Mouse (Mus musculus) gastrocnemius, postnatal 36 days (tissue): ENCODE measurements around the gene Slc26a5. TPM values are rescaled to one million over a fixed set of nuclear protein-coding genes. Genes with fewer than 3 reads are reported as not detected.

Experiments used
- DNase-seq, 2 experiments: peaks; one replicate each; pipeline ENCODE4 v3.0.0; 2022
- intact Hi-C: fragments of 180-260 bp; cut with DNase I; formaldehyde crosslinking; loops from one replicate; pipeline ENCODE4 v1.15.1; 2025
- long read RNA-seq, 2 experiments: library from polyadenylated mRNA; stranded (forward); transcript quantifications; one replicate each; pipeline ENCODE4 v2.0.0; 2021
- total RNA-seq, 2 experiments: library from RNA; stranded (reverse); gene quantifications; 2 replicates each; pipeline ENCODE4 v1.2.3; 2021

The Slc26a5 gene
- not detected for total RNA-seq
- long read RNA-seq, experiment 1 = 0 reads
- long read RNA-seq, experiment 2 = 0 reads

DNA sequence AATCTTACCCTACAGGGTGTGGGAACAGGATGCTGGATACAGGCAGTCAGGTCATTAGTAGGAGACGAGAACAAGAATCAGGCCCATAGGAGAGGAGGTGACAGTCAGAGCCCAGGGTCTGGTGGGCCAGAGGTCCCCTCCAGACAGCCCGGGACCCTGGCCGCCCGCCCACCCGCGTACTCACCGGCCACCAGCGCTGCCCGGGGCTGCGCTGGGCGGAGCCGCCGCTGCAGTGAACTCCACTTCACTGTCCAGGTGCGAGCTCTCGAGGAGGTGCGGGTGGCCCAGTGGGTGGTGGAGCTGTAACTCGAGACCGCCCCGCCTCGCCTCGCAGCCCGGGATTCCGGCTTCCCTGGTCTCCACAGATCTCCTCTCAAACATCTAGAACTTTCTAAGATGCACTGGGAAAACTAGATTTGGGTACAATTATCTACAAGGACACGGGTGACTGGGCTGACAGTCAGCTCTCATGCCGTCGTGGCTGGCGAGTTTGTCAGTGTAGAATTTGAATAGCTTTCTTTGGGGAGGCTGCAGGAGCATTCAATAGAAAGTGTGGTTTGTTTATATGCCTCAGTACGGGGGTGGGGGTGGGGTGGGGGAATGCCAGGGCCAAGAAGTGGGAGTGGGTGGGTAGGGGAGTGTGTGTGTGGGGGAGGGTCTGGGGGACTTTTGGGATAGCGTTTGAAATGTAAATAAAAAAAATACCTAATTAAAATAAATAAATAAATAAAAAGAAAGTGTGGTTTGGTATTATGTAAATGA lies at the start of gene Slc26a5:
Gene Slc26a5, minus strand, starts transcription at position 259 of the 762 bp plus-strand sequence.
- DNase-seq = no peak

DNA sequence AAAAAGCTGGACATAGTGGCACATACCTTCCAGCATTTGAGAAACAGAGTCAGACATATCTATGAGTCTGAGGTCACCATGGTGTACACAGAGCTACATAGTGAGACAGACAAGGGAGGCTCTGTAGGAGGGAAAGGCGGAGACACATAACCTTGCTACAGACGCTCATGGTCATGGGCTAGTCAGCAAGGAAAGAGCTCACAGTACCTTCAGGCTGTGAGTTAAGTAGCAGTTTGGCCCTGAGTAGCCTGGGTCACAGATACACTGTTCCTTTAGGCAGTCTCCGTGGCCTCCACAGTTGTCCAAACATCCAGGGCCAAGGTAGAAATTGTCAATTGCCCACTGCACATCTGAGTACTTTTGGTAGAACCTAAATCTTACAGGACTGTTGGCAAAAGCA lies 49.4 kb upstream of the Slc26a5 start:
- intact Hi-C loops = no loop called here
- DNase-seq = no peak

More for the DNA sequence above, at the start of gene Slc26a5:
- intact Hi-C loops = no loop called here

DNA sequence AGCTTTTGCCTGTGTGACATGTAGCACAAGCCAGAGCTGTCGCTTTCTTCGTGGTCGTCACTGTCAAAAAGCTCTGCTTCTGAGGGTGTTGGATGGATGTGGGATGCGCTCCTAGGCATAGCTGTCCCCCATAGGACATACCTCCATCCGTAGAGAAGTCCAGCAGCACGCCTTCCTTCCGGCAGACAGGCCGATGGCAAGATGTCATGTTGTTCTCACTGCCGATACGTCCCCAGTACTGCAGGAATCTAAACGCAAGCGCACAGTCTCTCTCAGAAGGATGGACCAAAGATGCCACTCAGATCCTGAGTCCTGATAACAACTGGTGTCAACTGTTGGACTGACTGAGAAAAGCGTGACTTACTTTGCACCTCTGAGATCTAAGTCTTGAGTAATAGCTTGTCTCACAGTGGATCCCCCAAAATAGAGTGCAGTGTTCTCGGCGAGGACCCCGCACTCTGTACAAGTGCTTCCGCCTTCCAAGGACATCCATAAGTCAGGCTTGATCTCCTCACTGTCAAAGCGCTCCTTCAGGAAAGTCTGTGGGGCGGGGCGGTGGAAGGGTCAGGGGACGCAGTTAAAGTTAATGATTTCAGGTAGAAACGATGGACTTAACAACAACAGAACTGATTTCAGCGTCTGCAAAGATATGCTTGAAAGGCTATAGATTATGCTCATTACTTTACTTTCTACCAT lies 47.6 kb upstream of the Slc26a5 start:
- intact Hi-C loops = no loop called here

GRCm38 (mm10) chr5:21910726-21911125 lies 45.3 kb upstream of the Slc26a5 start:
- no peak for DNase-seq
- intact Hi-C loops = no loop called here

More for the DNA sequence above, 47.6 kb upstream of the Slc26a5 start:
- no peak for DNase-seq

- no peak for DNase-seq
- intact Hi-C loops = no loop called here
Observed at GRCm38 (mm10) chr5:21909713-21910112, 44.3 kb upstream of the Slc26a5 start.

GRCm38 (mm10) chr5:21901411-21901810 lies 36.0 kb upstream of the Slc26a5 start:
- no peak for DNase-seq
- intact Hi-C loops = no loop called here

DNA sequence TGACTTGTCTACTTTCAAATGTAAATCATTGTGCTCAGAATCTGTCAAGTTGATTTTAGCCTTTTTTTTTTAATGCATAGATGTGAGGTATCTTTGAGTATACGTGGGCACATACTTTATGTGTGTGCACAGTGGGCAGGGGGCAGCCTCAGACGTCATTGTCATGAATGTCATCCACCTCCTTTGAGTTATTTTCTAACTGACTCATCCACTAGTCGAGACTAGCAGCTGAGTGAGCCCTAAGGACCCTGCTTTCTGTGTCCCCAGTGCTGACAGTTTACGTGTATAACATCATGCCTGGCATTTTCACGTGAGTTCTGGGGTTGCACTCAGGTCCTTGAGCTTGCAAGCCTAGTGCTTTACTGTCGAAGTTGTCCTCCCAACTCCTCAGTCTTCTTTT lies 35.5 kb upstream of the Slc26a5 start:
- no peak for DNase-seq
- intact Hi-C loops = no loop called here

DNA sequence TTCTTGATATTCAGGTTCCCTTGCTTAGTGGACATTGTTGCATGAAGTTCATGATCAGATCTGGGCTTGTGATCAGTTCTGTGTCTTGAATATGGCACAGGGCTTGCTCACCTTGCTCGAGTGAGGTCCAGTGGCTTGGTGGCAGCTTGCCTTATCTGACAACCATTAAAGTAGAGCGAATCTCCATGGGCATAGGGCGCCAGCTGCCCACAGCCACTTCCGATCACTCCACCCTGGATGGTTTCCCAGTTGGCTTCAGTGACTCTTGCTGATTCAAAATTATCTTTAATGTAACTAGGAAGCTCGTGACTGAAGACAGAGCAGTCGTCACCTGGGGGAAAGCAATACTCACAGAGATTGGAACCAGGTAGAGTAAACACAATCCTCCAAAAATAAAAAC lies 33.5 kb upstream of the Slc26a5 start:
- intact Hi-C loops = no loop called here

DNA sequence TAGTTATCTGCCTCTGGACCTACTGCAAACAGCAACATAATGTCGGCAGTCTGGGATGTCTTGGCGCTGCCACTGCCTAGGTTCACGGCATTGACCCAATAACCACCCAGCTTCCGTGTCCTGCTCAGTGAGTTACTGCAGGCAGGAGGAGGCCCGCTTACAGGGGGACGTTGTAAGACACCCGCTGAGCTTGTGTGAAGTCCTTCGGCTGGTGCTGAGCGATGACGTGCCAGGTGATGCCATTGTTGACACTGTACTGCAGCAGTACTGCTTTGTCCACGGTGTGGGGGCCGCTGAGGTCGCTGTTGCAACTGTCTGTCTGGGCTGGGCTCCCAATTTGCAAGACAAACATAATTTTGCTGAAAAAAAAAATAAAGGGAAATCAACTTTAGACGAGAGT lies 31.2 kb upstream of the Slc26a5 start:
- intact Hi-C loops = no loop called here

More for the DNA sequence above, 33.5 kb upstream of the Slc26a5 start:
- no peak for DNase-seq

GRCm38 (mm10) chr5:21894168-21894567 lies 28.8 kb upstream of the Slc26a5 start:
- intact Hi-C loops = no loop called here
- no peak for DNase-seq

More for the DNA sequence above, 31.2 kb upstream of the Slc26a5 start:
- DNase-seq = no peak

DNA sequence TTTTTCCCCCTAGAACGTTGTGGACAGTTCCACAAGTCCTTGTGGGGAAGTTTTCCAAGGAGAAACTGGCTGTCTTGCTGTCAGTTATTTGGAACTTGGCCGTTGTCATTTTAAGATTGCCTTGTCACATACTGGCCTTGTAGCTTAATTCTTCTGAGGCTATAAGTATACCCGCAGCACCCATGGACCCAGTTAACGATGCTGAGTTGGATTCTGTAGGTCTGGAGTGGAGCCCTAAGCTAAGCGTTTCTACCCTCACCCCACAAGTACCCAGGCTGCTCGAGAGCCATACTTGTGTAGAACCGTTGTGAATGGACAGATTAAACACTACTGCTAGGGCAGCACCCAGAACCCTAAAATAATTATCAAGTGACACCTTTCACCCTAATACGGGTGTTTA lies 1.3 kb upstream of the Slc26a5 start:
- no peak for DNase-seq
- intact Hi-C loops = no loop called here

- no peak for DNase-seq
- intact Hi-C loops = no loop called here
Observed at GRCm38 (mm10) chr5:21866311-21866712, 908 bp upstream of the Slc26a5 start.

DNA sequence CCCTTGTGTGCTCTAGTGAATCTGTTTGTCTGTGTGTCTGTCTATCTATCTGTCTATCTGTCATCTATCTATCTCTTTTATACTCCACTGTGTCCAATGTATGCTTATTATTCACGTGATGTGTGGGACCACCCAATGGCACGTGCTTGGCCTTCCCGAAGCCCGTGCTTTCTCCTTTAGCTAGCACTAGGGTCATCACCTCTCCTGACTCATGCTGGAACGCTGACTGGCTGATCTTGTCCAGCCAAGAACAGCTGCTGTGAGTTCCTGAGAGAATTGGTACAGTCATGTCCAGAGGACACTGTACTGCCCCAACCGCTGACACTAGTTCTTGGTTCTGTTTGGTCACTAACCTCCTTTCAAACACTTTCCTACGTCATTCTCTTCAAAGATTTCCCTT lies 6.8 kb downstream of the Slc26a5 start:
- DNase-seq = no peak
- intact Hi-C loops = no loop called here

DNA sequence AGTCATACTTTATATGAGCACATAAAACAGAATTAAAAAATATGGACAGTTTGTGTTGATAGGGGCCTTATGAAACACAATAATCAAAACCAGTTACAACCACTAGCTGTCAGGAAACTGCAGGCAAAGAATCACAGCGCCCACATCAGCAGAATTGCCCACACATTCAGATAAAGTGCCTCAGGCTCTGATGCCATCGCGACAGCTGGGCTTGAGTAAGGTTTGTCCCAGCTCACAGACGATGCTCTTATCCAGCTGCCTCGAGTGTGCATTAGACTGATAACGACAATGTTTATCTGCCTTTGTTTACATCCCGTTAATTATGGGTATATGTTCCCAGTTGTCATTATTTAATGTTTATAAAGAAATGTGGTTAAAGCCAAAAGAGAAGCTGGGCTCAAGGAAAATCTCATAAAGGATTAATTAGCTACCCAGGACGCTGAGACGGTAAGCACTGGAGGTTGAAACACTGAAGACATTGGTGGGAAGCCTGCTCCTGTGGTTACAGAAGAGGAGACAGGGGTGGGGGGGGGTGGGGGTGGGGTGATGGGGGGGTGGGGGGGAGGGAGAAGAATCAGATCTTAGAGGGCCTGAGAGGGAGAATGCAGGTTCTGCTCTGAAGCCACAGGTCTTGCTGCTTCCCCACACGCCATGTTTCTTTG lies 13.6 kb downstream of the Slc26a5 start:
- no peak for DNase-seq

DNA sequence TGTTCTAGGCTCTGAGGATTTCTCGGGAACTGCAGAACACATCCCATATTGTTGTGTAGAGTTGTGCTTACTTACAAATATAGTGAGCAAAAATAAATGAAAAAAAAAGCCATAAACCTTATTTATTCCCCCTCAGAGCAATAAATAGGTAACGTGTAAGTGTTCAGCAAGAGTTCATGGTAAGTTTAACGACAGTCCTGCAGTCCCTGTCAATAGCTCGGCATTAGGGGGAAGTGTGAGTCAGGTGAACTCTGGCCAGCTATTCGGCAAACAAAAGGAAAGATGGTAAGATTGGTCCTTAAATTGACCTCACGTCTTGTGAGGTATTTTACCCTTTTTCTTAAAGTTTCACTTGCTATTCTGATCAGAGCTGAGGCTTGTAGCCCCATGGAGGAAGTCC lies 18.0 kb downstream of the Slc26a5 start:
- intact Hi-C loops = no loop called here
- no peak for DNase-seq

More for the DNA sequence above, 13.6 kb downstream of the Slc26a5 start:
- intact Hi-C loops = no loop called here

DNA sequence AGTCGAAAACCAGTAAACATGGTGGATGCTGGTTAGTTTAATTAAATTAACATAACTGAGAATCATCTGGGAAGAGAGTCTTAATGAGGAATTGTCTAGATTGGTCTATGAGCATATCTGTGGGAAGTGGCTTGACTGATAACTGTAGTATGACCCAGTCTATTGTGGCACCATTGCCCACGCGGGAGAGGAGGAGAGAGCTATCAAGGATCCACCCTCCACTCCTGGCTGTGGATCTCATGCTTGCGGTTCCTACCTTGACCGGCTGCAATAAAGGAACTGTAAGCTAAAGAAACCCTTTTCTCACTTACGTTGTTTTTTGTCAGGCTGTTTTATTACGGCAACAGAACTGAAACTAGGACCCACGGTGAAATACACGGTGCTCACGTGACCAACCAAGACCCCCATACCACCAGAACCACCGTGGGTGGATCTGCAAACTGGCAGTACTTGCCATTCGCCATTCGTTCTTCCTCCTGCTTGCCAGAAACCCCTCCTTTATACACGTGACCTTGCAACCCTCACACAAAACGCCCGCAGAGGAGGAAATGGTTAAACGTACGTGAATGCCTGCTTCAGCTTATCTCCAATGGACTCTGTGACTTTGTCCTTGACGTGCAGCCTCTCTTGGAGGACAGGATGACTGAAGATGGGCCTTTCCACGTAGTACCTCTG lies 18.7 kb downstream of the Slc26a5 start:
- intact Hi-C loops = no loop called here
- no peak for DNase-seq

- intact Hi-C loops = no loop called here
Observed at GRCm38 (mm10) chr5:21844676-21845075, 20.7 kb downstream of the Slc26a5 start.

GRCm38 (mm10) chr5:21831761-21832160 lies 33.6 kb downstream of the Slc26a5 start:
- intact Hi-C loops = no loop called here
- no peak for DNase-seq

More at GRCm38 (mm10) chr5:21844676-21845075, 20.7 kb downstream of the Slc26a5 start:
- DNase-seq = no peak

GRCm38 (mm10) chr5:21828855-21829254 lies 36.5 kb downstream of the Slc26a5 start:
- no peak for DNase-seq
- intact Hi-C loops = no loop called here

DNA sequence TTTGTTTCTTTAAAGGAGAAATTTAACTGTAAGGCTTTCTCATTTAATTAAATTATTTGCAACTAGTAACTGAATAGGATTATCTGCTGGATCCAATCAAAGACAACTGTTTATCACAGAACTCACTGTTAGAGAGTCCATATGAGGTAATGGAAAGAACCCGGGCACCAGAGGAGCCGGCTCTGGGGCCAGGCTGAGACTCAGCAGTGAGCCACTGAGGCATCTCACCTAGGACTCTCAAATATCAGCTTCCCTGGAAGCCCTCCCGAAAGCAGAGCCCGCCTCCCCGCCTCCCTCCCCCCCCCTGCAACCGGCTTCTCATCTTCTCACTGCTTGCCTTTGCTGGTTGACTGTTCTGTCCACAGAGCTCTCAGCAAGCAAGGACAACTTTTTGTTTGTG lies 37.8 kb downstream of the Slc26a5 start:
- intact Hi-C loops = no loop called here
- no peak for DNase-seq

DNA sequence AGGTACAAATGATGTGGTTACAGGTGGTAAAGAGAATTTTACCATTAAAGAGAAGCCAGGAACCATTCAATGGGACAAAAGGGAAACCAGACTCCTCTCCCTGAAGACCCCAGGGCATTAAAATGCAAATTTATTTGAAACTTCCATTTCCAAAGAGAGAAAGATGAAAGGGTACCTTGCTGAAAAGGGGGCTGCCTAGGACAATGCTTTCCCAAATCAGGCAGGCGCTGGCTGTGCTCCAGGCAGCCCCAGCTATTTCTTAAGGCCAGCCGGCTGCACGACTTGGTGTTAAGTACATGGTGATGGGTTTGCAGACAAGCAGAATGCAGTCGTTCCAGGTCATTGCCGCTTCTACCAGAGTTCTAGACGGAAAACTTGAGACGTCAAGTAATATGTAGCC lies 39.0 kb downstream of the Slc26a5 start:
- DNase-seq = no peak
- intact Hi-C loops = no loop called here
